Mouse (Mus musculus) hematopoietic stem cell, adult 5-6 weeks (primary cell): ENCODE results near the gene Meox1. TPM values are rescaled to one million over a fixed set of nuclear protein-coding genes. Genes with fewer than 3 reads are reported as not detected.

Source experiments
- ATAC-seq, 2 experiments: fragments of 125-278 bp in 1 of 2; replicated peaks in 1 of 2; 2 replicates each; pipeline ENCODE4 v1.8.0; 2016 to 2017; ENCODE audit warnings: inconsistent platforms in 2 of 2, mild to moderate bottlenecking in 2 of 2, moderate number of reproducible peaks in 2 of 2, low read depth in 1 of 2, moderate TSS enrichment in 1 of 2; ENCODE audit not compliant: low FRiP score in 2 of 2, poor library complexity in 2 of 2, severe bottlenecking in 2 of 2, insufficient read depth in 1 of 2, low TSS enrichment in 1 of 2
- total RNA-seq: library from RNA; stranded (forward); fragments of 172-1452, 232-1000 nt; gene quantifications from 2 replicates; pipeline ENCODE4 v1.2.3, GENCODE M21; 2017

Gene Meox1
- total RNA-seq, 1 experiment from 2014 or later: not detected

DNA sequence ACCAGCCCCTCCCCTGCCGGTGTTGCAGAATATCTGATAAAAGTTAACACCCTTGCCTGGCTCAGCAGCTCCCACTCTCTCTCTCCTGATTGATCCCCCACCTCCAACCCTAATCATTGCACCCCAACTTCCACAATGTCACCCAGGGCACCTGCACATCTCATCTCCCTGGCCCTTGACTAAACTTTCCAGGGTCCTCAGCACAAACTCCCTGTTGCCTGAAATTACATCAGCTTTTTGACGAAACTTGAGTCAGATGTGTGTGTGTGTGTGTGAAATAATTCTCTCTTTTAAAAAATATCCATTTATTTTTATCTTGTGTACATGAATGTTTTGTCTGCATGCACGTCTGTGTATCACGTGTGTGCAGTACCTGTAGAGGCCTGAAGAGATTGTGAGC lies 65.5 kb downstream of the Meox1 start:
- ATAC-seq: no peak

Other genes starting within 250 kb of the Meox1 start
- gene Arl4d, start 228.8 kb downstream of the Meox1 start, total RNA-seq: 0.88 and 2.5 TPM in 2 replicates
- 33.5 and 52.1 TPM in 2 replicates for gene Dhx8, start 161.5 kb downstream of the Meox1 start, total RNA-seq
- gene Etv4, start 109.0 kb downstream of the Meox1 start, total RNA-seq: not detected in 2 replicates
- not detected in 2 replicates for gene Sost, start 72.6 kb upstream of the Meox1 start, total RNA-seq
- gene Cfap97d1, start 89.9 kb upstream of the Meox1 start, total RNA-seq: not detected in 2 replicates
- gene Dusp3, start 92.6 kb upstream of the Meox1 start, total RNA-seq: 3.1 and 3.3 TPM in 2 replicates
- 0.19 and 0.40 TPM in 2 replicates for gene Mpp3, start 134.1 kb upstream of the Meox1 start, total RNA-seq
- not detected in 2 replicates for gene Cd300lg, start 147.1 kb upstream of the Meox1 start, total RNA-seq
- 0.13 and 4.1 TPM in 2 replicates for gene Mpp2, start 194.1 kb upstream of the Meox1 start, total RNA-seq
- gene Ppy, start 206.9 kb upstream of the Meox1 start, total RNA-seq: not detected in 2 replicates
- gene Pyy, start 213.5 kb upstream of the Meox1 start, total RNA-seq: not detected in 2 replicates